Mouse (Mus musculus): ENCODE data around the gene Kcne1l. TPM values are rescaled to one million over a fixed set of nuclear protein-coding genes. Genes with fewer than 3 reads are reported as not detected.

The Kcne1l gene
- polyA plus RNA-seq (2012; rRNA removed) = 15.5 and 16.5 TPM in 2 replicates

GRCm38 (mm10) chrX:142305869-142306581 is at the start of gene Kcne1l:
TSS of gene Kcne1l (minus strand) at chrX:142306294.
- no peak for DNase-seq (ENCODE audit: extremely low spot score in 1 of 2, low spot score in 1 of 2)

- no peak for DNase-seq (ENCODE audit: extremely low spot score in 1 of 2, low spot score in 1 of 2)
Measured at GRCm38 (mm10) chrX:142336207-142336606, 30.1 kb upstream of the Kcne1l start.

DNA sequence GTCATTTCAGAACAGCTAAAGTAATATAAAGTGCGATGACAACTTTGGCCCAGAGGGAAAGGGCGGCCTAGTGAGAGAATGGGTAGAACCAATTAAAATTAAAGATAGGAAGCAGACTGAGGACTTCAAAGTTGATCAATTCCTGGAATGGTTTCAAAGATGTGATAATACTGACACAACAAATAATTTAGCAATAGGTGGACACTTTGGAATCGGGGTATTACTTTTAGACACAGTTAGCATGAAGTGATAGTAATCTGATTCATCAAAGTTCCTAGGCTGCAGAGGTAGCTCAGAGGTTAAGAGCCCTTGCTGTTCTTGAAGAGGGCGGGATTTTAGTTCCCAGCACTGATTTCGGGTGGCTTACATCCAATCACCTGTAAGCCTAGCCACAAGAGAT is 29.4 kb upstream of the Kcne1l start:
- no peak for DNase-seq (ENCODE audit: extremely low spot score in 1 of 2, low spot score in 1 of 2)

DNA sequence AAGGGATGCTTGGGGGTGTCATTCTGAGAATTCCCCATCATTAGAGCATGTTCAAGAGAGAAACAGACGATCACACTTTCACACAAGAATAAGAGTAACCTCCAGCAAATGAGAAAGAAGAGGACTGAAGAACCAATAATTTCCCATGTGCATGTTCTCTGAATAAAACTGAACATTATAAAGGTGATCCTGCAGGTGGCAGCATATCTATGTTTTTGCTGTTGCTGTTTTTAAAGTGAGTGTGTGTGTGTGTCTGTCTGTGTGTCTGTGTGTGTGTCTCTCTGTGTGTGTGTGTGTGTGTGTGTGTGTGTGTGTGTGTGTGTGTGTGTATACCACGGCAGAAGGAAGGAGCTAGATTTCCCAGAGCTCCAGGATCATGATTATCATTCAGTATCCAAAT is 19.7 kb upstream of the Kcne1l start:
- no peak for DNase-seq (ENCODE audit: extremely low spot score in 1 of 2, low spot score in 1 of 2)

GRCm38 (mm10) chrX:142316106-142316505 is 10.0 kb upstream of the Kcne1l start:
- DNase-seq (ENCODE audit: extremely low spot score in 1 of 2, low spot score in 1 of 2) = no peak

- DNase-seq (ENCODE audit: extremely low spot score in 1 of 2, low spot score in 1 of 2) = no peak
Measured at GRCm38 (mm10) chrX:142315270-142315669, 9.2 kb upstream of the Kcne1l start.

DNA sequence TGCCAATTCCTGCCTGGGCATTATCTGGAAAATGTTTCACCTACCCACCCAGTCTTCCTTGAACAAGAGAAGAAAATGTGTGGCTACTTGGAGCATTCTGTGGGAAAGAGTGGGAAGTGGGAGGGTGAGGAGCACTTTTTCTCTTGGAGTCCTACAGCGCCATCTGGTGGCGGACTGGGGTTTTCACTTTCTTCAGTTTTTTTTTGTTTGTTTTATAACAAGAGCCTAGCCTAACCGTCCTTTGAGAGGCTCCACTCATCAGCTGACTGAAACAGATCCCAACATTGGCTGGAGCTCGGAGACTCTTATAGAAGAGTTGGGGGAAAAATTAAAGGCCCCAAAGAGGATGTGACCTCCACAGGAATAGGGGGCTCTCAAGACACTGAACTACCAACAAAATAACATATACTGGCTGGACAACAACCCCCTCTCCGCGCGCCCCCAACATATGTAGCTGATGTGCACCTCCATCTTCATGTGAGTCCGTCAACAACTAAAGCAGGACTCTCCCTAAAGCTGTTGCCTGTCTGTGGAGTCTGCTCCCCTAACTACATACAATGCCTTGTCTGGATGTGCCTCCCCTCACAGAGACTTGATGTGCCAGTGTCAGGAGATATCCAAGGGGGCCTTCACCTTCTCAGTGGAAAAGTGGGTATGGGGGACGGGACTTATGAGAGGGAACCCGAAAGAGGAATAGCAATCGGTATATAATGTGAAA is 8.4 kb upstream of the Kcne1l start:
- peak; percentile 74 to 88 for DNase-seq (ENCODE audit: extremely low spot score in 1 of 2, low spot score in 1 of 2)

- DNase-seq (ENCODE audit: extremely low spot score in 1 of 2, low spot score in 1 of 2) = no peak
Measured at GRCm38 (mm10) chrX:142310431-142310830, 4.3 kb upstream of the Kcne1l start.

GRCm38 (mm10) chrX:142305010-142305868 is 855 bp downstream of the Kcne1l start:
- DNase-seq (ENCODE audit: extremely low spot score in 1 of 2, low spot score in 1 of 2) = peak; percentile 3 to 25

GRCm38 (mm10) chrX:142304592-142304991 is 1.5 kb downstream of the Kcne1l start:
- no peak for DNase-seq (ENCODE audit: extremely low spot score in 1 of 2, low spot score in 1 of 2)

GRCm38 (mm10) chrX:142303456-142303855 is 2.6 kb downstream of the Kcne1l start:
- DNase-seq (ENCODE audit: extremely low spot score in 1 of 2, low spot score in 1 of 2) = peak in 1 of 2 experiments; percentile 4

- no peak for DNase-seq (ENCODE audit: extremely low spot score in 1 of 2, low spot score in 1 of 2)
Measured at GRCm38 (mm10) chrX:142285905-142286304, 20.2 kb downstream of the Kcne1l start.

DNA sequence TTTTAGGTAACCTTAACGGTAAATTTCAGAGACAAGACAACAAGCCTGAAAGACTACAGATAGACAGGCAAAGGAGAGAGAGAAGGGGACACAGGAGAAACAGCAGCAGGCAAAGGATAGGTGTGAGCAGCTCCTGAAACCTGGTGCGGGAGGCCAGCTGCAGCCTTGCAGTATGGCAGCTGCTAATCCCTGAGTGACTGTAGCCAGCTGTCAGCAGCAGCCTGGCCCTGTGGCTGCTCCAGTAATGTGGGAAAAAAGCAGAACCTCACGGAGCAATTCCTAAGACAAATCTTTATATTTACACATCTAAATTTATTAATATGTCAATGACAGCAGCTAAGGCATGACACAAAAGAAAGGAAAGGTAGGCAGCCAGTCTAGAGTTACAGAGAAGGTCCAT is 29.5 kb downstream of the Kcne1l start:
- no peak for DNase-seq (ENCODE audit: extremely low spot score in 1 of 2, low spot score in 1 of 2)

- no peak for DNase-seq (ENCODE audit: extremely low spot score in 1 of 2, low spot score in 1 of 2)
Measured at GRCm38 (mm10) chrX:142276031-142276430, 30.1 kb downstream of the Kcne1l start.

Other genes starting within 250 kb of the Kcne1l start
- 0.34 and 0.56 TPM in 2 replicates for gene Gucy2f, start 109.4 kb downstream of the Kcne1l start, polyA plus RNA-seq (2012; rRNA removed)
- 21.1 and 22.0 TPM in 2 replicates for gene Nxt2, start 79.5 kb downstream of the Kcne1l start, polyA plus RNA-seq (2012; rRNA removed)
- gene Acsl4, start 84.2 kb upstream of the Kcne1l start, polyA plus RNA-seq (2012; rRNA removed) = 23.8 and 28.9 TPM in 2 replicates